Mouse (Mus musculus) kidney, postnatal 0 days (tissue): ENCODE data around the gene Actl11. TPM values are rescaled to one million over a fixed set of nuclear protein-coding genes. Genes with fewer than 3 reads are reported as not detected.

Experiments used
- ATAC-seq: fragments of 200-750 bp; cut with Nextera tagmentation; replicated peaks from 2 replicates; pipeline ENCODE4 v1.8.0; 2017; ENCODE audit warnings: low read depth, moderate number of reproducible peaks, moderate TSS enrichment, moderate library complexity; ENCODE audit not compliant: low FRiP score
- DNase-seq: peaks from one replicate; pipeline ENCODE4 v3.0.0-alpha.2; 2016; ENCODE audit warnings: low spot score
- H3K27ac ChIP-seq: fragments of 300-500 bp; sonication (generic); 2 replicates; pipeline ENCODE4 v1.5.1; 2014; ENCODE audit warnings: mild to moderate bottlenecking
- H3K27me3 ChIP-seq: fragments of 300-500 bp; sonication (generic); 2 replicates; pipeline ENCODE4 v1.6.1; 2014; ENCODE audit warnings: low read length, mixed read lengths; ENCODE audit not compliant: insufficient read depth
- H3K36me3 ChIP-seq: fragments of 300-500 bp; sonication (generic); 2 replicates; pipeline ENCODE4 v1.6.1; 2014; ENCODE audit warnings: low read length, mixed read lengths; ENCODE audit not compliant: insufficient read depth
- H3K4me1 ChIP-seq: fragments of 300-500 bp; sonication (generic); replicated peaks from 2 replicates; pipeline ENCODE4 v1.6.1; 2014; ENCODE audit warnings: antibody characterized with exemption, low read length, mixed read lengths; ENCODE audit not compliant: insufficient read depth
- H3K4me2 ChIP-seq: fragments of 300-500 bp; sonication (generic); 2 replicates; pipeline ENCODE4 v1.6.1; 2014; ENCODE audit warnings: mild to moderate bottlenecking, low read length, moderate library complexity, mixed read lengths
- H3K4me3 ChIP-seq: fragments of 300-500 bp; sonication (generic); replicated peaks from 2 replicates; pipeline ENCODE4 v1.5.1; 2014; ENCODE audit warnings: low read depth, low read length
- H3K9ac ChIP-seq: fragments of 300-500 bp; sonication (generic); 2 replicates; pipeline ENCODE4 v1.6.1; 2014; ENCODE audit warnings: low read depth, low read length
- H3K9me3 ChIP-seq: fragments of 300-500 bp; sonication (generic); replicated peaks from 2 replicates; pipeline ENCODE4 v1.6.1; 2016; ENCODE audit warnings: low read length, inconsistent platforms, mixed read lengths
- CTCF ChIP-seq: IDR thresholded peaks from 2 replicates; pipeline ENCODE4 v1.5.1; 2016; ENCODE audit warnings: antibody characterized with exemption, low read depth, mild to moderate bottlenecking, moderate library complexity
- WGBS: fragments of 180-500 bp; shearing (Covaris S2); extraction: QIAGEN DNeasy Blood & Tissue Kit; methylation state at CpG from one replicate; pipeline ENCODE4 v1.1.7; 2014; 5-methylcytosine and 5-hydroxymethylcytosine counted together
- polyA plus RNA-seq: library from polyadenylated mRNA; unstranded; fragments of >200 nt; fragmentation: Nextera tagmentation; extraction: Ambion mirVana; gene quantifications from 2 replicates; pipeline ENCODE4 v1.2.1, GENCODE M21; 2015

Gene Actl11
- polyA plus RNA-seq, 1 experiment from 2014 or later: not detected

DNA sequence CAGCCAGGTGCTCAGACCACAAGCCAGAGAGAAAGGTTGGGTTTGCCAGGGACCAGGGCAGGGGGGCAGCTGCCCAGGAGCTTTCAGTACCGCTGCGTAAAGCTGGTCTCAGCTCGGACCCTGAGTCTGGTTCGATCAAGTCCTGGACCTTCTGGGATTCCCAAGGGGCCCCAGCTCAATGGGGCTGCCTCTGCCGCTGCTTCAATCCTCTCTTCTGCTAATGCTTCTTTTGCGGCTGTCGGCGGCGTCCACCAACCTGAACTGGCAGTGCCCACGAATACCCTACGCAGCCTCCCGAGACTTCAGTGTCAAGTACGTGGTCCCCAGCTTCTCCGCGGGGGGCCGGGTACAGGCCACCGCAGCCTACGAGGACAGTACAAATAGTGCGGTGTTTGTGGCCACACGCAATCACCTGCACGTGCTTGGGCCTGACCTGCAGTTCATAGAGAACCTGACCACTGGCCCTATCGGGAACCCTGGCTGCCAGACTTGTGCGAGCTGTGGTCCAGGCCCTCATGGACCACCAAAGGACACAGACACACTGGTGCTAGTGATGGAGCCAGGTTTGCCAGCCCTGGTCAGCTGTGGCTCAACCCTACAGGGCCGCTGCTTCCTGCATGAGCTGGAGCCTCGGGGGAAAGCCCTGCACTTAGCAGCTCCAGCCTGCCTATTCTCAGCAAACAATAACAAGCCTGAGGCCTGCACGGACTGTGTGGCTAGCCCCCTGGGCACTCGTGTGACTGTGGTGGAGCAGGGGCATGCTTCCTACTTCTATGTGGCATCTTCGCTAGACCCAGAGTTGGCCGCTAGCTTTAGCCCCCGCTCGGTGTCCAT lies 21.1 kb upstream of the Actl11 start:
- peak overlapping the region; percentile 55; the same call in 1 of the 2 replicates for H3K9ac ChIP-seq
- no peak for DNase-seq
- WGBS: 41% methylated on average over 31 of the region's 31 CpGs
- H3K27me3 ChIP-seq: no peaks in the 10 kb centered on the region
- ATAC-seq: no peak
- no peak for TF ChIP-seq CTCF
- peaks cover 3% of the 10 kb centered on the region; the same call in 1 of the 2 replicates for H3K36me3 ChIP-seq
- peak overlapping the region; percentile 75 for H3K4me2 ChIP-seq
- H3K4me1 ChIP-seq: peaks cover 16% of the 10 kb centered on the region
- no peaks in the 10 kb centered on the region for H3K9me3 ChIP-seq
- H3K4me3 ChIP-seq: peak overlapping the region; percentile 35
- H3K27ac ChIP-seq: peak overlapping the region; percentile 51; the same call in 1 of the 2 replicates

DNA sequence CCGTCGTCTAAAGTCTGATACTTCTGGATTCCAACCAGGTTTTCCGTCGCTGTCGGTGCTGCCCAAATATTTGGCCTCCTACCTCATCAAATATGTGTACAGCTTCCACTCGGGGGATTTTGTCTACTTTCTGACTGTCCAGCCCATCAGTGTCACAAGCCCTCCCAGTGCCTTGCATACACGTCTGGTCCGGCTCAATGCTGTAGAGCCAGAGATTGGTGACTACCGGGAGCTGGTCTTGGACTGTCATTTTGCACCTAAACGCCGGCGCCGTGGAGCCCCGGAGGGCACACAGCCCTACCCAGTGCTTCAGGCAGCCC lies 20.5 kb upstream of the Actl11 start:
- no peak overlapping the region for H3K9ac ChIP-seq
- no peaks in the 10 kb centered on the region for H3K27me3 ChIP-seq
- no peak for TF ChIP-seq CTCF
- no peak overlapping the region for H3K27ac ChIP-seq
- peak overlapping the region; percentile 75 for H3K4me2 ChIP-seq
- ATAC-seq (no peak), DNase-seq (no peak)
- no peak overlapping the region for H3K4me3 ChIP-seq
- no peaks in the 10 kb centered on the region for H3K9me3 ChIP-seq
- H3K4me1 ChIP-seq: peaks cover 16% of the 10 kb centered on the region
- no peaks in the 10 kb centered on the region; the same call in 1 of the 2 replicates for H3K36me3 ChIP-seq
- 79% methylated on average over 14 of the region's 14 CpGs for WGBS

- Histone ChIP-seq H3K9me3 (no peaks in the 10 kb centered on the region), H3K4me3 (no peak overlapping the region; the same call in 1 of the 2 replicates), H3K36me3 (no peaks in the 10 kb centered on the region), H3K27ac (no peak overlapping the region), H3K4me2 (peak overlapping the region; percentile 33), H3K27me3 (no peaks in the 10 kb centered on the region), H3K9ac (no peak overlapping the region), H3K4me1 (peaks cover 16% of the 10 kb centered on the region)
- ATAC-seq (no peak), DNase-seq (no peak)
- 29% methylated on average over 18 of the region's 18 CpGs for WGBS
- TF ChIP-seq CTCF: no peak
These were observed 19.7 kb upstream of the Actl11 start for GRCm38 (mm10) chr9:107908410-107909158.

DNA sequence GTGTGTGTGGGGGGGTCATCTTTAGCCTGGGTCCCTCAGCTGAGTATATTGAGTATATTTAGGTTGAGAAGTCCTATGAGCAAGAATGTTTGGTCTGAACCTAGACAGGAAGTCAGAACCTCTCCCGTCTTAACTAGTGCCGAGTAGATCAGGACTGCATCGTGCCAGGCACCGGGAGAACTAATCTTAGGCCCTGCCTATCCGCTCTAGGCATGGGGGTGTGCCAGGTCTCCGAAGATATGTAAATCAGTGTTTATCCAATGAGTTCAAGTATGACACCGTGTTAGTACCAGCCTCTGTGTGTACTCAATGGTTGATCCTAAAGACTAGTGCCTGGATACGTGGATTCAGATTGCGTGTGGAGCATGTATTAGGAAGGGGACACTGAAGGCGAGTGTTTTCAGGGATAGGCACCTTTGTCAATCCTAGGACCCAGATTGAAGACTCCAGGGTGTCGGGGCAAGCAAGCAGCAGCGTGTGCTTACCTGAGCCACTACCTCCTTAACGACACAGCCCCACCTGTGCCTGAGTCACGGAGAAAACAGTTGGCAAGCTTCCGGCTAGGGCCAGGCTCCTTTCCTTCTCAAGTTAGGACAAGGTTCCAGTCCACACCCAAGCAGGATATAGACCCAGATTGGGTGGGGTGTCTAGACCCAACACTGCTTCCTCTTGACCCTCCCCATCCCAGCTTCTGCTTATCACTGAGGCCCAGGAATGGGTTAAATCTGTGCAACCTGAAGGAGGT lies 18.1 kb upstream of the Actl11 start:
- Histone ChIP-seq H3K9ac (no peak overlapping the region), H3K4me1 (peaks cover 16% of the 10 kb centered on the region), H3K4me2 (no peak overlapping the region), H3K27me3 (no peaks in the 10 kb centered on the region), H3K27ac (no peak overlapping the region), H3K4me3 (no peak overlapping the region), H3K9me3 (no peaks in the 10 kb centered on the region), H3K36me3 (no peaks in the 10 kb centered on the region)
- ATAC-seq: no peak
- TF ChIP-seq CTCF: no peak
- WGBS: 82% methylated on average over 15 of the region's 15 CpGs
- no peak for DNase-seq

DNA sequence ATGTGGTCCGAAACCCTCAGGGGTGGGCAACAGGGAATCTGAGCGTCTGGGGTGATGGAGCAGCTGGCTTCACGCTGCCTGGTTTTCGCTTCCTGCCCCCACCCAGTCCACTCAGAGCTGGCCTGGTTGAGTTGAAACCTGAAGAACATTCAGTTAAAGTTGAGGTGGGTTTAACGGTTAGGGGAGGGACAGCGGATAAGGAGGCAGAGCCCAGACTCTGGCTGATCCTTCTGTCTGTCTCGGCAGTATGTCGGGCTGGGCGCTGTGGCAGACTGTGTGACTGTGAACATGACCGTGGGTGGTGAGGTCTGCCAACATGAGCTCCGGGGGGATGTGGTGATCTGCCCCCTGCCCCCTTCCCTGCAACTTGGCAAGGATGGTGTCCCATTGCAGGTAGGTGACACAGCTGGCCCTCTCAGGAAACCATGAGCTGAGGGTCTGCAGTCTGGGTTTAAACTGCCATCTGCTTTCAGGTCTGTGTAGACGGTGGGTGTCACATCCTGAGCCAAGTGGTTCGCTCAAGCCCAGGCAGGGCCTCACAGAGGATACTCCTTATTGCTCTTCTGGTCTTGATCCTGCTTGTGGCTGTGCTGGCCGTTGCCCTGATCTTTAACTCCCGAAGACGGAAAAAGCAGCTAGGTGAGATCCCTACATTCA lies 13.4 kb upstream of the Actl11 start:
- no peaks in the 10 kb centered on the region for H3K27me3 ChIP-seq
- H3K27ac ChIP-seq: no peak overlapping the region
- DNase-seq (no peak), ATAC-seq (no peak)
- no peak overlapping the region for H3K4me3 ChIP-seq
- no peak overlapping the region for H3K9ac ChIP-seq
- WGBS: 42% methylated on average over 16 of the region's 16 CpGs
- H3K4me2 ChIP-seq: no peak overlapping the region
- H3K4me1 ChIP-seq: no peaks in the 10 kb centered on the region; the same call in 1 of the 2 replicates
- H3K36me3 ChIP-seq: no peaks in the 10 kb centered on the region
- no peaks in the 10 kb centered on the region for H3K9me3 ChIP-seq
- no peak for TF ChIP-seq CTCF
